Mouse (Mus musculus): Measurements from ENCODE around the gene Hnrnpl. TPM values are rescaled to one million over a fixed set of nuclear protein-coding genes. Genes with fewer than 3 reads are reported as not detected.
A peak's percentile ranks its signal among the peaks of the same experiment; 100 is the strongest.

Hnrnpl gene
- polyA plus RNA-seq, 2 experiments = 83.1 to 138 TPM

GRCm38 (mm10) chr7:28818861-28819452 lies 10.6 kb downstream of the Hnrnpl start:
- H3K9me3 ChIP-seq (ENCODE audit: control insufficient read depth, low read length) = no peaks in the 10 kb centered on the region
- H3K27me3 ChIP-seq (ENCODE audit: control insufficient read depth, insufficient read depth, low read length) = no peaks in the 10 kb centered on the region
- no peak overlapping the region for H3K9ac ChIP-seq (replicated peaks)
- peaks cover 5 to 10% of the 10 kb centered on the region in 2 experiments for H3K4me1 ChIP-seq (replicated peaks; ENCODE audit: control insufficient read depth in 2 of 2, insufficient read depth in 2 of 2, low read length in 1 of 2)
- 55% methylated on average over 4 of the region's 4 CpGs for WGBS (ENCODE audit: insufficient replicate concordance)
- no peak for DNase-seq (ENCODE audit: low read depth in 3 of 3, low spot score in 3 of 3)
- H3K27ac ChIP-seq = no peak overlapping the region
- H3K4me3 ChIP-seq (ENCODE audit: insufficient read depth in 1 of 2, low read depth in 2 of 2, low read length in 2 of 2) = no peak overlapping the region
- H3K36me3 ChIP-seq (replicated peaks; ENCODE audit: control insufficient read depth, insufficient read depth, low read depth) = peaks cover 92% of the 10 kb centered on the region
- ATAC-seq (ENCODE audit: insufficient read depth) = peak; percentile 48; the same call in 1 of the 2 replicates
- TF ChIP-seq CTCF (IDR thresholded peaks at IDR 0.05; ENCODE audit: low read depth) (no peak), EP300 (IDR thresholded peaks at IDR 0.05; ENCODE audit: low read depth) (peak; percentile 42)
- no peak overlapping the region for H3K4me2 ChIP-seq (ENCODE audit: low read depth)

GRCm38 (mm10) chr7:28819571-28819970 lies 11.2 kb downstream of the Hnrnpl start:
- Histone ChIP-seq H3K9ac (replicated peaks) (no peak overlapping the region), H3K4me2 (ENCODE audit: low read depth) (no peak overlapping the region), H3K27me3 (ENCODE audit: control insufficient read depth, insufficient read depth, low read length) (no peaks in the 10 kb centered on the region), H3K9me3 (ENCODE audit: control insufficient read depth, low read length) (no peaks in the 10 kb centered on the region), H3K36me3 (replicated peaks; ENCODE audit: control insufficient read depth, insufficient read depth, low read depth) (peaks cover 86% of the 10 kb centered on the region), H3K4me1 (replicated peaks; ENCODE audit: control insufficient read depth in 2 of 2, insufficient read depth in 2 of 2, low read length in 1 of 2) (peaks cover 3 to 11% of the 10 kb centered on the region in 2 experiments), H3K27ac (no peak overlapping the region), H3K4me3 (ENCODE audit: insufficient read depth in 1 of 2, low read depth in 2 of 2, low read length in 2 of 2) (no peak overlapping the region)
- DNase-seq (ENCODE audit: low read depth in 3 of 3, low spot score in 3 of 3) = no peak
- no peak for ATAC-seq (ENCODE audit: insufficient read depth)
- TF ChIP-seq CTCF (IDR thresholded peaks at IDR 0.05; ENCODE audit: low read depth) = no peak
- no peak for TF ChIP-seq EP300 (IDR thresholded peaks at IDR 0.05; ENCODE audit: low read depth)
- 81% methylated on average over 4 of the region's 4 CpGs for WGBS (ENCODE audit: insufficient replicate concordance)

GRCm38 (mm10) chr7:28820358-28821260 lies 12.3 kb downstream of the Hnrnpl start:
- 80% methylated on average over 12 of the region's 12 CpGs for WGBS (ENCODE audit: insufficient replicate concordance)
- no peak overlapping the region for H3K27ac ChIP-seq

GRCm38 (mm10) chr7:28821261-28821831 lies 13.0 kb downstream of the Hnrnpl start:
- no peak for DNase-seq (ENCODE audit: low read depth in 3 of 3, low spot score in 3 of 3)
- Histone ChIP-seq H3K27me3 (ENCODE audit: control insufficient read depth, insufficient read depth, low read length) (no peaks in the 10 kb centered on the region), H3K4me2 (ENCODE audit: low read depth) (no peak overlapping the region), H3K4me3 (ENCODE audit: insufficient read depth in 1 of 2, low read depth in 2 of 2, low read length in 2 of 2) (no peak overlapping the region), H3K27ac (no peak overlapping the region), H3K36me3 (replicated peaks; ENCODE audit: control insufficient read depth, insufficient read depth, low read depth) (peaks cover 68% of the 10 kb centered on the region), H3K9me3 (ENCODE audit: control insufficient read depth, low read length) (no peaks in the 10 kb centered on the region), H3K9ac (replicated peaks) (no peak overlapping the region), H3K4me1 (replicated peaks; ENCODE audit: control insufficient read depth in 2 of 2, insufficient read depth in 2 of 2, low read length in 1 of 2) (peaks cover 8 to 23% of the 10 kb centered on the region in 2 experiments)
- TF ChIP-seq EP300 (IDR thresholded peaks at IDR 0.05; ENCODE audit: low read depth) (no peak), CTCF (IDR thresholded peaks at IDR 0.05; ENCODE audit: low read depth) (no peak)
- ATAC-seq (ENCODE audit: insufficient read depth) = no peak
- whole genome bisulfite sequencing (ENCODE audit: insufficient replicate concordance) = 68% methylated on average over 10 of the region's 10 CpGs

More at GRCm38 (mm10) chr7:28820358-28821260, 12.3 kb downstream of the Hnrnpl start:
- no peak overlapping the region for H3K9ac ChIP-seq (replicated peaks)
- no peak for DNase-seq (ENCODE audit: low read depth in 3 of 3, low spot score in 3 of 3)
- no peak overlapping the region for H3K4me2 ChIP-seq (ENCODE audit: low read depth)
- H3K4me1 ChIP-seq (replicated peaks; ENCODE audit: control insufficient read depth in 2 of 2, insufficient read depth in 2 of 2, low read length in 1 of 2) = peaks cover 4 to 17% of the 10 kb centered on the region in 2 experiments
- no peak overlapping the region for H3K4me3 ChIP-seq (ENCODE audit: insufficient read depth in 1 of 2, low read depth in 2 of 2, low read length in 2 of 2)
- peaks cover 76% of the 10 kb centered on the region for H3K36me3 ChIP-seq (replicated peaks; ENCODE audit: control insufficient read depth, insufficient read depth, low read depth)
- no peaks in the 10 kb centered on the region for H3K9me3 ChIP-seq (ENCODE audit: control insufficient read depth, low read length)
- TF ChIP-seq CTCF (IDR thresholded peaks at IDR 0.05; ENCODE audit: low read depth) (no peak), EP300 (IDR thresholded peaks at IDR 0.05; ENCODE audit: low read depth) (no peak)
- no peak for ATAC-seq (ENCODE audit: insufficient read depth)
- no peaks in the 10 kb centered on the region for H3K27me3 ChIP-seq (ENCODE audit: control insufficient read depth, insufficient read depth, low read length)

- H3K4me2 ChIP-seq (ENCODE audit: low read depth) = no peak overlapping the region
- H3K9me3 ChIP-seq (ENCODE audit: control insufficient read depth, low read length) = no peaks in the 10 kb centered on the region
- 63% methylated on average over 1 of the region's 1 CpGs for WGBS (ENCODE audit: insufficient replicate concordance)
- no peaks in the 10 kb centered on the region for H3K27me3 ChIP-seq (ENCODE audit: control insufficient read depth, insufficient read depth, low read length)
- H3K27ac ChIP-seq = no peak overlapping the region
- no peak overlapping the region for H3K4me3 ChIP-seq (ENCODE audit: insufficient read depth in 1 of 2, low read depth in 2 of 2, low read length in 2 of 2)
- peaks cover 56% of the 10 kb centered on the region for H3K36me3 ChIP-seq (replicated peaks; ENCODE audit: control insufficient read depth, insufficient read depth, low read depth)
- H3K4me1 ChIP-seq (replicated peaks; ENCODE audit: control insufficient read depth in 2 of 2, insufficient read depth in 2 of 2, low read length in 1 of 2) = peaks cover 8 to 19% of the 10 kb centered on the region in 2 experiments
- no peak for DNase-seq (ENCODE audit: low read depth in 3 of 3, low spot score in 3 of 3)
- ATAC-seq (ENCODE audit: insufficient read depth) = no peak
- no peak overlapping the region for H3K9ac ChIP-seq (replicated peaks)
- no peak for TF ChIP-seq EP300 (IDR thresholded peaks at IDR 0.05; ENCODE audit: low read depth)
- no peak for TF ChIP-seq CTCF (IDR thresholded peaks at IDR 0.05; ENCODE audit: low read depth)
These were observed 14.2 kb downstream of the Hnrnpl start for GRCm38 (mm10) chr7:28822556-28822955.
